Mouse (Mus musculus) heart, embryonic 14.5 days (tissue): ENCODE results near the gene Spg20. TPM values are rescaled to one million over a fixed set of nuclear protein-coding genes. Genes with fewer than 3 reads are reported as not detected.

Source experiments
- ATAC-seq: fragments of 200-750 bp; cut with Nextera tagmentation; 2 replicates; pipeline ENCODE4 v1.8.0; 2017; ENCODE audit warnings: low read depth, moderate TSS enrichment; ENCODE audit not compliant: insufficient number of reproducible peaks, insufficient read depth, low FRiP score
- H3K27ac ChIP-seq, 2 experiments: fragments of 200-500 bp in 1 of 2; fragments of 300-500 bp in 1 of 2; sonication (generic) in 1 of 2; replicated peaks in 1 of 2; 2 replicates each; pipeline ENCODE4 v1.5.1; 2012 to 2014; ENCODE audit warnings: low read depth in 2 of 2, low read length in 2 of 2, control low read depth in 1 of 2, mild to moderate bottlenecking in 1 of 2, mixed read lengths in 1 of 2; ENCODE audit not compliant: control insufficient read depth in 1 of 2, insufficient read depth in 1 of 2
- H3K27me3 ChIP-seq: fragments of 300-500 bp; sonication (generic); 2 replicates; pipeline ENCODE4 v1.6.1; 2014; ENCODE audit warnings: mild to moderate bottlenecking, low read length, control low read depth; ENCODE audit not compliant: control insufficient read depth, insufficient read depth
- H3K36me3 ChIP-seq: fragments of 300-500 bp; sonication (generic); 2 replicates; pipeline ENCODE4 v1.6.1; 2014; ENCODE audit warnings: mild to moderate bottlenecking, control low read depth, low read length, mixed read lengths; ENCODE audit not compliant: control insufficient read depth, insufficient read depth
- H3K4me1 ChIP-seq, 2 experiments: fragments of 200-500 bp in 1 of 2; fragments of 300-500 bp in 1 of 2; sonication (generic) in 1 of 2; 2 replicates each; pipeline ENCODE4 v1.6.1; 2012 to 2014; ENCODE audit warnings: low read length in 2 of 2, control low read depth in 1 of 2, mixed read lengths in 1 of 2; ENCODE audit not compliant: control insufficient read depth in 2 of 2, insufficient read depth in 2 of 2
- H3K4me2 ChIP-seq: fragments of 300-500 bp; sonication (generic); 2 replicates; pipeline ENCODE4 v1.6.1; 2014; ENCODE audit warnings: mild to moderate bottlenecking, low read length
- H3K4me3 ChIP-seq, 2 experiments: fragments of 200-500 bp in 1 of 2; fragments of 300-500 bp in 1 of 2; sonication (generic) in 1 of 2; 2 replicates each; pipeline ENCODE4 v1.5.1; 2012 to 2014; ENCODE audit warnings: low read length in 2 of 2, mild to moderate bottlenecking in 2 of 2, control low read depth in 1 of 2, low read depth in 1 of 2, moderate library complexity in 1 of 2; ENCODE audit not compliant: control insufficient read depth in 1 of 2, insufficient read depth in 1 of 2
- H3K9ac ChIP-seq: fragments of 300-500 bp; sonication (generic); 2 replicates; pipeline ENCODE4 v1.6.1; 2014; ENCODE audit warnings: mild to moderate bottlenecking, low read length
- H3K9me3 ChIP-seq: fragments of 300-500 bp; sonication (generic); 2 replicates; pipeline ENCODE4 v1.6.1; 2016; ENCODE audit warnings: low read length, control low read depth; ENCODE audit not compliant: control insufficient read depth
- WGBS: fragments of 180-500 bp; shearing (Covaris S2); extraction: QIAGEN DNeasy Blood & Tissue Kit; methylation state at CpG from one replicate; pipeline ENCODE4 v1.1.7; 2014; 5-methylcytosine and 5-hydroxymethylcytosine counted together
- polyA plus RNA-seq: library from polyadenylated mRNA; unstranded; fragments of >200 nt; fragmentation: Nextera tagmentation; extraction: Ambion mirVana; gene quantifications from 2 replicates; pipeline ENCODE4 v1.2.1, GENCODE M21; 2014

Spg20 gene
- polyA plus RNA-seq, 1 experiment from 2014 or later: 35.1 TPM

GRCm38 (mm10) chr3:55131576-55132233, 19.8 kb downstream of the Spg20 start:
- H3K9me3 ChIP-seq: no peaks in the 10 kb centered on the region
- no peak overlapping the region for H3K27ac ChIP-seq
- peaks cover 99% of the 10 kb centered on the region for H3K36me3 ChIP-seq
- ATAC-seq: no peak
- H3K4me2 ChIP-seq: no peak overlapping the region
- no peaks in the 10 kb centered on the region for H3K27me3 ChIP-seq
- no peaks in the 10 kb centered on the region; a peak in 1 of 4 replicates for H3K4me1 ChIP-seq
- no peak overlapping the region for H3K9ac ChIP-seq
- 86% methylated on average over 6 of the region's 6 CpGs for WGBS
- H3K4me3 ChIP-seq: no peak overlapping the region

- H3K27me3 ChIP-seq: no peaks in the 10 kb centered on the region
- no peak within 1 kb of the TSS for H3K9ac ChIP-seq
- H3K4me2 ChIP-seq: no peak within 1 kb of the TSS
- ATAC-seq: no peak
- H3K4me3 ChIP-seq: no peak within 1 kb of the TSS
- H3K9me3 ChIP-seq: no peaks in the 10 kb centered on the region
- no peak within 1 kb of the TSS for H3K27ac ChIP-seq
- H3K36me3 ChIP-seq: peaks cover 64% of the 10 kb centered on the region
- H3K4me1 ChIP-seq: no peaks in the 10 kb centered on the region
Measured at GRCm38 (mm10) chr3:55137039-55137438, 25.1 kb downstream of the Spg20 start, which contains the start of gene Ccdc169. Ccdc169 (plus strand) TSS chr3:55137339.

GRCm38 (mm10) chr3:55139837-55140236, 27.9 kb downstream of the Spg20 start:
- no peak overlapping the region for H3K27ac ChIP-seq

GRCm38 (mm10) chr3:55141401-55141800, 29.5 kb downstream of the Spg20 start:
- whole genome bisulfite sequencing: 92% methylated on average over 2 of the region's 2 CpGs
- no peak for ATAC-seq

More at GRCm38 (mm10) chr3:55139837-55140236, 27.9 kb downstream of the Spg20 start:
- H3K9ac ChIP-seq: no peak overlapping the region
- peaks cover 36% of the 10 kb centered on the region for H3K36me3 ChIP-seq
- ATAC-seq: no peak
- no peak overlapping the region for H3K4me3 ChIP-seq
- H3K4me1 ChIP-seq: no peaks in the 10 kb centered on the region
- no peaks in the 10 kb centered on the region for H3K27me3 ChIP-seq
- H3K4me2 ChIP-seq: no peak overlapping the region
- WGBS: 91% methylated on average over 12 of the region's 12 CpGs
- no peaks in the 10 kb centered on the region for H3K9me3 ChIP-seq

GRCm38 (mm10) chr3:55144916-55145315, 33.0 kb downstream of the Spg20 start:
- no peak overlapping the region for H3K4me3 ChIP-seq
- WGBS: 67% methylated on average over 4 of the region's 4 CpGs
- no peak for ATAC-seq

More at GRCm38 (mm10) chr3:55141401-55141800, 29.5 kb downstream of the Spg20 start:
- no peaks in the 10 kb centered on the region for H3K9me3 ChIP-seq
- H3K27me3 ChIP-seq: no peaks in the 10 kb centered on the region
- no peak overlapping the region for H3K27ac ChIP-seq
- H3K4me3 ChIP-seq: no peak overlapping the region
- H3K36me3 ChIP-seq: peaks cover 20% of the 10 kb centered on the region
- H3K4me2 ChIP-seq: no peak overlapping the region
- H3K9ac ChIP-seq: no peak overlapping the region
- no peaks in the 10 kb centered on the region for H3K4me1 ChIP-seq

GRCm38 (mm10) chr3:55146441-55146840, 34.5 kb downstream of the Spg20 start:
- no peak for ATAC-seq
- no peak overlapping the region for H3K4me3 ChIP-seq
- H3K36me3 ChIP-seq: no peaks in the 10 kb centered on the region
- no peaks in the 10 kb centered on the region for H3K4me1 ChIP-seq
- 79% methylated on average over 6 of the region's 6 CpGs for WGBS
- no peaks in the 10 kb centered on the region for H3K9me3 ChIP-seq
- H3K27ac ChIP-seq: no peak overlapping the region
- H3K9ac ChIP-seq: no peak overlapping the region
- H3K27me3 ChIP-seq: no peaks in the 10 kb centered on the region
- H3K4me2 ChIP-seq: no peak overlapping the region

More at GRCm38 (mm10) chr3:55144916-55145315, 33.0 kb downstream of the Spg20 start:
- Histone ChIP-seq H3K9ac (no peak overlapping the region), H3K27me3 (no peaks in the 10 kb centered on the region), H3K4me2 (no peak overlapping the region), H3K36me3 (no peaks in the 10 kb centered on the region), H3K4me1 (no peaks in the 10 kb centered on the region), H3K9me3 (no peaks in the 10 kb centered on the region), H3K27ac (no peak overlapping the region)

GRCm38 (mm10) chr3:55147156-55147555, 35.2 kb downstream of the Spg20 start:
- WGBS: 77% methylated on average over 2 of the region's 2 CpGs

GRCm38 (mm10) chr3:55148091-55148490, 36.2 kb downstream of the Spg20 start:
- ATAC-seq: no peak
- Histone ChIP-seq H3K4me3 (no peak overlapping the region), H3K4me2 (no peak overlapping the region), H3K27ac (no peak overlapping the region), H3K9me3 (no peaks in the 10 kb centered on the region), H3K27me3 (no peaks in the 10 kb centered on the region), H3K4me1 (no peaks in the 10 kb centered on the region), H3K9ac (no peak overlapping the region), H3K36me3 (no peaks in the 10 kb centered on the region)
- 49% methylated on average over 3 of the region's 3 CpGs for WGBS

More at GRCm38 (mm10) chr3:55147156-55147555, 35.2 kb downstream of the Spg20 start:
- ATAC-seq: no peak
- Histone ChIP-seq H3K4me2 (no peak overlapping the region), H3K36me3 (no peaks in the 10 kb centered on the region), H3K27ac (no peak overlapping the region), H3K9ac (no peak overlapping the region), H3K9me3 (no peaks in the 10 kb centered on the region), H3K4me3 (no peak overlapping the region), H3K27me3 (no peaks in the 10 kb centered on the region), H3K4me1 (no peaks in the 10 kb centered on the region)
